Mouse (Mus musculus) hindlimb bud, embryonic 11.5 days (tissue): ENCODE results near the gene Polr2b.

Experiments used
- DNase-seq: peaks from one replicate; pipeline ENCODE4 v3.0.0-alpha.2; 2012; ENCODE audit warnings: low read depth, low spot score; ENCODE audit errors: extremely low spot score

Polr2b gene

GRCm38 (mm10) chr5:77362120-77362519, 52.2 kb downstream of the Polr2b start:
- no peak for DNase-seq

GRCm38 (mm10) chr5:77363650-77364049, 53.7 kb downstream of the Polr2b start:
- no peak for DNase-seq

GRCm38 (mm10) chr5:77364443-77365038, 54.6 kb downstream of the Polr2b start:
- no peak for DNase-seq

GRCm38 (mm10) chr5:77366313-77366712, 56.4 kb downstream of the Polr2b start:
- DNase-seq = no peak

GRCm38 (mm10) chr5:77367145-77367544, 57.2 kb downstream of the Polr2b start:
- no peak for DNase-seq

GRCm38 (mm10) chr5:77367682-77368081, 57.7 kb downstream of the Polr2b start:
- DNase-seq = no peak

GRCm38 (mm10) chr5:77368194-77368593, 58.2 kb downstream of the Polr2b start:
- DNase-seq = no peak

GRCm38 (mm10) chr5:77369394-77369793, 59.4 kb downstream of the Polr2b start:
- DNase-seq = no peak

GRCm38 (mm10) chr5:77370378-77370892, 60.5 kb downstream of the Polr2b start:
- no peak for DNase-seq

- DNase-seq = no peak
Measured at GRCm38 (mm10) chr5:77372242-77372641, 62.3 kb downstream of the Polr2b start.

GRCm38 (mm10) chr5:77372778-77373177, 62.8 kb downstream of the Polr2b start:
- DNase-seq = no peak

GRCm38 (mm10) chr5:77374945-77375344, 65.0 kb downstream of the Polr2b start:
- no peak for DNase-seq

GRCm38 (mm10) chr5:77375546-77375945, 65.6 kb downstream of the Polr2b start:
- DNase-seq = no peak

- DNase-seq = no peak
Measured at GRCm38 (mm10) chr5:77378027-77378426, 68.1 kb downstream of the Polr2b start.

GRCm38 (mm10) chr5:77379434-77380135, 69.6 kb downstream of the Polr2b start:
- DNase-seq = no peak

GRCm38 (mm10) chr5:77380321-77380901, 70.5 kb downstream of the Polr2b start:
- DNase-seq = no peak

GRCm38 (mm10) chr5:77381283-77381682, 71.3 kb downstream of the Polr2b start:
- DNase-seq = no peak

- DNase-seq = no peak
Measured at GRCm38 (mm10) chr5:77381686-77382085, 71.7 kb downstream of the Polr2b start.

- DNase-seq = no peak
Measured at GRCm38 (mm10) chr5:77383799-77384554, 74.0 kb downstream of the Polr2b start.

- DNase-seq = no peak
Measured at GRCm38 (mm10) chr5:77384724-77385123, 74.8 kb downstream of the Polr2b start.

GRCm38 (mm10) chr5:77385221-77385620, 75.3 kb downstream of the Polr2b start:
- DNase-seq = no peak
